Mouse (Mus musculus) kidney, adult 2 months (tissue): ENCODE measurements around the gene Abhd2.

ENCODE experiments used
- CTCF ChIP-seq: fragments of 200-500 bp; conservative IDR thresholded peaks from 2 replicates; pipeline ENCODE4 v1.5.1; 2011; ENCODE audit warnings: low read depth, mild to moderate bottlenecking, control low read depth, low read length, moderate library complexity, mixed read lengths; ENCODE audit not compliant: insufficient read depth, insufficient read length
- POLR2A ChIP-seq: fragments of 200-500 bp; IDR thresholded peaks from one replicate; pipeline ENCODE4 v1.6.1; 2011; ENCODE audit warnings: low read depth, low read length, control low read depth

GRCm38 (mm10) chr7:79241931-79242625 is 30.9 kb upstream of the Abhd2 start:
- no peak for TF ChIP-seq CTCF
- no peak for TF ChIP-seq POLR2A
